Mouse (Mus musculus) frontal cortex, postnatal 10 days (tissue): Measurements from ENCODE around the gene Adamts14.

Source experiments
- DNase-seq, 2 experiments: peaks; one replicate each; pipeline ENCODE4 v3.0.0; 2022; ENCODE audit warnings: low spot score in 2 of 2, mixed read lengths in 1 of 2

The Adamts14 gene

DNA sequence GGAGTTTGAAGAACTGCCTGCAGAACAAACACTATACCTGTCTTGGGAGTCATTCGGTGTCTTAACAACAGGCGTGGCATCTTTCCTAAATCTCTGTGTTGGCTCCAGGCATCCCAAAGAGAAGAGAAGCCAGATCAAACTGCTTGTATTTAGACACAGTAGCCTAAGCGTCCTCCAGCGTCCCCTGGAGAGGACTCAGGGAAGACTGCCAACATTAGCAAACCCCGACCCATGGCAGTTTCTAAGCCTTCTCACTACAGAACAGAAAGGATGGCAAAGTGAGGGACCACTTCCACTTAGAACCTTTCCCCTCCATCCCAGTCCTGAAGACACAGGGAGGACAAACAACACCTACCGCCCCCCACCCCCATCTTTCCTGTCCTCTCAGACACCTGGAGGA, 93.3 kb downstream of the Adamts14 start:
- no peak for DNase-seq

DNA sequence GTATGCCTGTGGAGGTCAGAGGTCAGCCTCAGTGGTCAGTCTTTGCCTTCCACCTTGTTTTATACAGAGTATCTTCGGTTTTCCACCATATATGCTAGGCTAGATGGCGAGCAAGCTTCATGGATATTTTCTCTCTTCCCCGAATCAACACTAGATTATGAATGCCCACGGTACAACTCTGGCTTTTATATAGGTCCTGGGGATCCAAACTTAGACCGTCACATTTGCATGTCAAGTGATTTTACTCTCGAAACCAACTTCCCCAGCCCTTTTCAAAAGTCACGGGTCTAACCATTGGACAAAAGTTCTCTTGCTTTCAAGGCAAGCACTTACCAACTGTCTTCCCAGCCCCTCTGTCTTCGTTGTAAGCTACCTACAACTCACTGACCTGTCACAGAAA, 94.6 kb downstream of the Adamts14 start:
- no peak for DNase-seq

DNA sequence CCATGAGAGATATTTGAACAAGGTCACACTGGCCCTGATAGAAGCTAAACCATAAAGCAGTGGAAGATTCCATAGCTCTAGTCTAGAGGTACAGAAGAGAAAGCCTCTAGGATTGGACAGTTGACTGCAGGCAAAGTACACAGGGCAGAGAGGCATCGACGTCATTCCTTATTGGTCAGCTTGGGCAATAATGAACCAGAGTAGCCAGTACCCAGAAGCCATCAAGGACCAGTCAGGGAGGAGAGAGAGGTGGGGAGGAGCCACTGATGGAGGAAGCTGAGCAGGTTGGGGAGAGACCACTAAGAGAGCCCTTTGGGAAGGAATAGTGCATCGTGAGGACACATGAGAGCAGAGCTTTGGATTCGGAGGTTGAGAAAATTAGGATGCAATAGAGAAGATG, 95.5 kb downstream of the Adamts14 start:
- DNase-seq, result no peak

DNA sequence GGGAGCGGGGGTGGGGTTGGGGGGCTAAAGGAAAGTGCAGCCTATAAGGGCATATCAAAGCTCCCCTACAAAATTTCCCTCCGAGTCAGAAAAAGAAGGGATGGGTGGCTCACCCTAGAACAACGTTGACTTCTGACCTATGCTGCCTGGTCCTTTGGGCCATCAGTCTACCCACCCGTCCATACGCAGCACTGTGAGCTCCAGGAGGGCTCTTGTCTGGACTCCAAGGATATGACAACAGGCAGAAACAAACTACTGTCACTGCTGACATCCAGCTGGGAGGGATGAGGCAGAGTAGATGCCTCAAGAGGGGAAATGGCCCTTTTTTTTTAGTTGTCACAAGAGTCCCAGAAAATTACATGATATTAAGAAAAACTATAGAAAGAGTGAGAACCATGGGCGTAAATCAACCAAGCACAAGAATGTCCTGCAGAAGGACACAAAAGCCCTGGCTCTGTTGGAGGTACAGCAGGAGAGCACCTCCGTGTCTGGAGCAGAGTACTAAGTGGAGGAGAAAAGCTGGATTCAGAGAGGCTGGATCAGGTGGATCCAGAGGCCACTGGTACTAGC, 96.9 kb downstream of the Adamts14 start:
- no peak for DNase-seq

DNA sequence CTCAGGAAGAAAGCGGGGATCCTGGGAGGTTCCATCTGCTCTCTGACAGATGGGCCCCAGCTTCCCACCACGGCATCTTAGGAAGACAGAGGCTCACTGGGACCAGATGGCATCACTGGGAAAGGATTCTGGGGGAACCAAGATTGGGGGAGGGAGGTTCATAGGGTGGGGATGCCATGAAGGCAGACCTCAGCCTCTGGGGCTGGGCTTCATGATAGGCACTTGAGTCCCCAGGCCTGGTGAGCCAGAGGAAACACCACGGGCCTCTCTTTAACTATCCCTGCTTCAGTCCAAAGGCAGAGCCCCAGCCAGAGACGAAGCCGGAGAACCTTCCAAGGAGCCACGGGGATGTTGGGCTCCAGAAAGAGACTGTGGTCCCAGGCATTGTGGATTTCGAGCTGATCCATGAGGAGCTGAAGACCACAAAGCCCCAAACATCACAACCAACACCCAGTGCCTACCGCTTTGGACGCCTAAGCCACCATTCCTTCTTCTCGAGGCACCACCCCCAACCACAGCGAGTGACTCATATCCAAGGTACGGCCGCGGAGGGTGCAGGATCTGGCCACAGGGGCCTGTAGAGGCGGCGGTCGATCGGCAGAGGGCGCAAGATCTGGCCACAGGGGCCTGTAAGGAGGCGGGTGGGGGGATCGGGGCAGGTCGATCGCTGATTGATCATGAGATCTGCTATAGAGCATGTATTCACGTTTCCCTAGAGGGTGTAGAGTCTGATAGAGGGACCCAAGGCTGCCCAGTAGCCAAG, 97.6 kb downstream of the Adamts14 start:
- no peak for DNase-seq

DNA sequence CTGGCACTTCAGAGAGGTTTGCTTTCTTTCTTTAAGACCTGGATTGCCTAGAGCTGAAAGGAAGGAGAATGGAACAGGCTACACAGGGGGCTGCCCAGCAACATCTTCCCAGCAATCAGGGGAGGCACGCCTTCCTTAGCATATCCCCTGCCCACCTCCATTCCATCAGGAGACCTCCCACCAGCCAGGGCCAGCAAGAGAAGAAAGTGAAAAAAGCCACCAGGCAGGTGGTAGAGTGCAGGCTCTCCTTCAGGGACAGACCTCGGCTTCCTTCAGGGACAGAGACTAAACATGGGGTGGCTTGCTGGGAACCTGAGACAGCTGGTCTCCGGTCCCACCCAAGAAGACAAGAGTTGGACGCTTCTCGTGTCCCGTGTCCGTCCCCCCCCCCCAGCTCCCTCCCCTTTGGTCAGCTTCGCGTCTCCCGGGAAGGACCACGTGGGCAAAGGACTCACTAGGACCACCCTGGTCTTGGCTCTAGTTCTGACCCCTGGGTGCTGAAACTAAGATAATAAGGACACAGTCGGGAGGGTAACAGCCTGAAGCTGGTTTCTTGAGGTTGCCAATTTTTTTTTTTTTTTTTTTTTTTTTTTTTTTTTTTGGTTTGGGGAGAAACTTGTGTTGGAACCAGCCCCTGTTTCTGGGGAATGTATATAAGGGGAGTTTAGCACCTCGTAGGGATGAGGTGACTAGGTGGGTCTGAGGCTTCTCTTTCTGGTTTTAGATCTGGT, 98.4 kb downstream of the Adamts14 start:
- no peak for DNase-seq

DNA sequence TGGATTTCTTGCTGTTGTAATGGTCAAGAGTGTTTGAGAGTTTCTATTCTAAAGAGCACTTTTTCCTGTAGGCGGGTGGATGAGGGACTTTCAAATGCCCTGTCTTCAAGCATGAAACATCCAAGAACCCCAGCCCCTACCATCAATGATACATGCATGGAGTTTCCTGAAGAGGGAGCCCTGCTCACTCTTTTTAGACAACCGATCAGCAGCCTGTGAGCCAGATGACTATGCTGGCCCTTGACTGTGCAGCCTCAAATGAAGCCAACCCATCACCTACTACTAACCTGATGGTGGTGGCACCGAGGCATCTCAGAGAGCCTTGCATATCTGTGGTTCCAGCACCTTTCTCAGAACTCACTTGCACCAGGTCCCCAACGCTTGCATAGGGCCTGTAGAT, 100.7 kb downstream of the Adamts14 start:
- DNase-seq, result no peak

DNA sequence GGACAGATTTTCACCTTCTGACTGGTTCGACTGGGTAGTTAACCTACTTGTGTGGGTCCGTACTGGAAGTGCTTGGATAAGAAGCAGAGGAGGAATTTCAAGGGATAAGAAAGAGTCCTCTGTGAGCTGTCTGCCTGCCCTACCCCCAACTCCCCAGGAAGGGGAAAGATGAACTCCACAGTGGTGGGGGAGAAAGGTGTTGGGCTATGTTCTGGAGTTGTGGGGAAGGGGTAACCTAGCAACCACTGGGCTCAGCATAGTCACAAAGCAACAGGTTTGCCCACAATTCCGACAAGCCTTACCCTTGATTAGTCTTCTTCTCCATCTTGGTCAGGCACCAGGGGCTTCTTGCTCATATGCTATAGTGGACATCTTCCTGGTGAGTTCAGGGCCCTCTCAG, 101.6 kb downstream of the Adamts14 start, which contains the start of gene Tbata:
Tbata (plus strand) TSS at position 301 of the 400 bp plus-strand sequence.
- DNase-seq, result no peak

DNA sequence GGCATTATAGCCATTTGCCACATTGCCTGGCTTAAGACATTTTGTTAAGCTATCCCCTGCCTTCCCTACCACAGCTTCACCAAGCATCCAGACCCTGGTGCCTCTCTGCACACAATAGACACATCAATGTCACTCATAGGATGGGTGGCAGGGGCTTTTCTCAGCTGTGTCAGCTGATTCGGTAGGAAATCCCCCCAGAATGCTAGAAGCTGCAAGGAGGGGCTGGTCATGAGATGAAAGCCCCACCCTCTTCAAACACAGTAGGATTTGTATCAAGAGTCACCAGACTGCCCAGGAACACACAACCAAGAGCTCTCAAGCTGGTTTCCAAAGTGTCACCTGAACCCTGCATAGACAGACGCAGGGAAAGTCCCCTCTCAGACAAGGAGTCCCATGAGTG, 104.8 kb downstream of the Adamts14 start:
- no peak for DNase-seq

DNA sequence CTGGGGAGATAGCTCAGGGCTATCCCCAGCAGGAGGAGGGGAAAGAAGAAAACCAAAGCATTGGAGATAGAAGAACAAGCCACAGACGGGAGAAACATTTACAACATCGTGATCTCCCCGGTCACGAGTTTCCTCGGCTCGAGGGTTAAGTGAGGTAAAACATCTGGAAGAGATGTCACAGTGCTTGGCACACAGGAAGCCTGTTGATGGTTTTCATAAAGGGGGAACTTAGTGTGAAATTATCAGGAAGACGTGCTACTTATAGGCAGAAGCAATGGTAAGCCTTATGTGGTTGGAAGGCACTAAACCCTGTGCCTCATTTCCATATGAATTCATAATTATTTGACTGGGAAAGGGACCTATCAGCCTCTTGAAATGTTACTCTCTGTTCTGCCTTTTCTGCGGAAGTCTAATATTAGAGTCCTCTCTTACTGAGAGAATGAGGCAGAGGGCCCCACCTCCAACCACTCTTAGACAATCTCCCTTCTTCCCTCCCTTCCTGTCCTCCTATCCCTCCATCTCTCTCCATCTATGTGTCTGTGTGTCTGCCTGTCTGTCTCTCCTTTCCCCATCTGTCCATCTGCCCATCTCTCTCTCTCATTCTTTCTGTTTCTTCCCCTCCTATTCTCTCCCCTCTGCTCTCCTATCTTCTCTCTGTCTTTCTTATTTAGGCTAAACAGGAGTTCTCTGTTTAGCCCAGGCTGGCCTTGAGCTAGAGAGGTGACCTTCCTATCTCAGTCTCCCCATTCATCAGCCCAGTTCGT, 105.7 kb downstream of the Adamts14 start:
- no peak for DNase-seq

DNA sequence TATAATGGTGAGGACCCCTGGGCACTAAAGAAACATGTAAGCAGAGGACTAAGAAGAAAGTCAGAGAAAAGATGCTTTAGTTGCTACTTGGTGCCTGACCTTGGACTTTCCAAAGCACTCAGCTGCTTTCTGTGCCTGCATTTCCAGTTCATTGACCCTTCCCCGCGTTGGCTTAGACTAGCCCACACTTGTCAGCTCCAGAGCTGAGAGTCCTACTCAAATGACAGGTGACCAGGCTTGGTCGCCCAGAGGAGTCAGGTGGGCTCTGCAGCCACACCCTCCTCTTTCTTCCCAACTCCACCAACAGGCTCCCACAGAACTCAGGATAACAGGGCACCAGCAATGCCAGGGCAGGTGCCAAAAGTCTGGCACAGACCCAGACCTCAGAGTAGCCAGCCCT, 110.9 kb downstream of the Adamts14 start:
- no peak for DNase-seq

DNA sequence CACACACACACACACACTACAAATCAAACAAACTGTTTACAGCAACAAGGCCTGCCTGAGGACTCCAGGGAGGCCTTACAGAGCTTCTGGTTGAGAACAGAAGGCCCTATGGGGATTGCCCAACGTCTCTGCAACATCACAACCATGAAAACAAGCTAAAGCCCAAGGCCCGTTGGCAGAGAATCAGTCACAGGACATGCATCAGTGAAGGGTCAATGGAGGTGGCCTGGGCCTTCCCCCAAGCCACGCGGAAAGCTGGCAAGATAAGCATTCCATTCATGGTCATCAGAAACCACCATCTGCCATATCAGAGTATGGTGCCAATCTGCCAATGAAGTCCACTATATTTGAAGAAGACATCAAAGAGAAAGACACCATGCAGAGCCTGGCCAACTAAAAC, 112.6 kb downstream of the Adamts14 start:
- no peak for DNase-seq

DNA sequence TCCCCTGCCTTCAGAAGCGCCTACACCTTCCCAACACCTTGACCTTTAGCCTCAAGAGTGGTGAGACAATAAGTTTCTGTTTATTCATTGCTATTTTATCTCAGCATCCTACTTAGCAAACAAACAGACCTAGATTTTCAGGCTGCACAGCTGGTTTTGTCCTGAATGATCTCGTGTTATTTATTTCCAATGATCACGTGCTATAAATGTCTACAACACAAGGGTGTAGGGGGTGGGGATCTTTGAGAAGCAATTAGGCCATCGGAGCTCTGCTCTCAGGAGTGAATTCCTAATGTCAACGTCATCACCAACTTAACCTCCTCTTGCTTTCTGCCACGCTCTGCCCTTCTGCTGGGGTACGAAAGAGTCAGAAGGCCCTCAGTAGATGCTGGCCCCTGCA, 113.1 kb downstream of the Adamts14 start:
- no peak for DNase-seq

DNA sequence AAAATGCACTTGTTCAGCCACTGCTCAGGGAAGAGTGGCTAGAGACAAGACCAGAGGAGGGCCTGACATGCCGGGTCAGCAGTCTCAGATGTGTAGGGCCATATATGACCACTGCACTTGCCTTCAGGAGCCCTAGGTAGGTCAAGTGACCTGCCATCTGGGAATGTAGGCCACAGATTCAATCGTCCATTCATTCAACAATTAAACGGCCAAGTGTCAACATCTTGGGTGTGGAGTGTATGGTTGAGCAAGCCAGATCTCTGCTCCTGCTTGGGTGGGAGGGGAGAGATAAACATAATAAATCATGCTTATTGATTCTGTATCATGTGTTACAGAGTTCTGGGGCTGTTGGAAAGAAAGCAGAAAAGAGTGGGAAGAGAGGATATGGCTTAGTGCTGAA, 114.6 kb downstream of the Adamts14 start:
- no peak for DNase-seq

DNA sequence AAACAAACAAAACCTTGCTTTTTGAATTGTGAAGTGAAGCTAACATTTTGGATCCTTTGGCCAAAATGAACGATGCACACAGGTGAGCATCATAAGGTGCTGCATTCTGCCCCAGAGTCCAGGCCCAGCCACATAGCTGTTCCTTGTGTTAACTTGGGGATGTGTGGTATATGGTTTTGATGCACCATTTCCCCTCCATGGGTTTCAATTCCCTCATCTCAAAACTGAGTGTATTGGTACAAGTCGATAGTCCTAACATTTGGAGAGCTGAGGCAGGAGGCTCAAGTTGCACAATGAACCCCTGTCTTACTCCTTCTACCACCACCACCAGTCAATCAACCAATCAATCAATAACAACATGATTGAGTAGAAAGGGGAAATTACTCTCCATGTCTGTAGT, 116.8 kb downstream of the Adamts14 start:
- DNase-seq, result no peak

DNA sequence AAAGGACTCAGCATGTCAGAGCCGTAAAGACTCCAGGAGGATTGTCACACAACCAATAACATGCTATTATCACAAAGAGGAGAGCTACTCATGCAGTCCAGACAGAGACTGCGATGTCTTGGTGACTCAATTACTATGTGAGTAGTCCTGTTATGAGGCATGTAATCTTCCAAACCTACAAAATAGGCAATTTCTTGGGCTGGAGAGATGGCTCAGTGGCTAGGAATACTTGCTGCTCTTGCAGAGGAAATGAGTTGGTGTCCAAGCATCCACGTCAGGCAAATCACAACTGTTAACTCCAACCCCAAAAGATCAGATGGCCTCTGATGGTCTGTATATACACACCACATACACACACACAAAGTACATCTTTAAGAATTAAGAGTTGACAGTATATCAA, 117.6 kb downstream of the Adamts14 start:
- DNase-seq, result no peak

DNA sequence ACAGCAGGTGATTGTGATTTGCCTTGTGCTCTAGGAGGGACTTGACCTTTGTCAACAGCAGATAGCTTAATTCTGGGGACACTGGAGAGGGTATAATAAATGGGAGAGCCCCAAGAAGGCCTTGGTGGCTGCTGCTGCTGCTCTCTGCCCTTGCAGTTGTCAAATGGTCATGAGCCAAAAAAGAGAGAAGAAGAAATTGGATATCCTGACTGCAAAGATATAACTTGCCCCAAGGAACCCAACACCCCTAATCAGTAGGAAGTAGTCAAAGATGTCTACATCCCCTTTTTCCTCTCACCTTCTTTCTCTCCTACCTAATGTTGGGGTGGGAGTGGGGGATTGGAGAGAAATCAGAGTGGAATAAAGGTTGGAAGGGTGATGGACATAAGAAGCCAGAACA, 121.1 kb downstream of the Adamts14 start:
- DNase-seq, result no peak

DNA sequence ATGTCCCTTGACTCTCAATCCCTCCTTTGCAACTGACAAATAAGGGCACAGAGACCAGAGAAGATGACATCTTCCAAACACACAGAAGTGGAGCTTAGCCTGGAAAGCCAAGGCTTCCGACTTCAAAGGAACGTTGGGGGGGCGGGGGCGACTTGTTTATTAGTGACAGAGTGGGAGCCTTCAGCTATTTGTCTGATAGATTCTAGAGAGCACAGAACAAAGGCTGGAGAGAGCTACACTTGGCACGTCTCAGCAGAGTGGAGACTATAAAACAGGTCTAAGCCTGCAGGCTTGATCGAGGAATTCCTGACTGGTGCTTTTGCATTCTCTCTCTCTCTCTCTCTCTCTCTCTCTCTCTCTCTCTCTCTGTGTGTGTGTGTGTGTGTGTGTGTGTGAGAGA, 122.6 kb downstream of the Adamts14 start:
- no peak for DNase-seq

DNA sequence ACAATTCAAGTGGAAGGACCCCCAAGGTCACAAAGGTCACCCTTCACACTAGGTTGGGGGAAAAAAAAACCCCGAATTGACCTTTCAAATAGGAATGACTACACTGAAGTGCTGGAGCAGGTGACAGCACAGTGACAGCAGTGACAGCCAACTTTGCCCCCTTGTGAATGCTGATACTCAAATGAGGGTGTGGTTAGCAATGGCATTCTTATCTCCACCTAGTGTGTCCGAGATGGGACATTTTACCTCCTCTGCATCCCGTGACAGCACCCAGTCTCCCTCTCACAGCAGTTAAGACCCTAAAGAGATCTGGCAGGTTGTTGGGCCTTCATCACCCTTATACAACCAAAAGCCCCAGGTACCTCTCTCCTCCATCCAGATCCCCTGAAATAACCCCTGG, 123.8 kb downstream of the Adamts14 start:
- no peak for DNase-seq

DNA sequence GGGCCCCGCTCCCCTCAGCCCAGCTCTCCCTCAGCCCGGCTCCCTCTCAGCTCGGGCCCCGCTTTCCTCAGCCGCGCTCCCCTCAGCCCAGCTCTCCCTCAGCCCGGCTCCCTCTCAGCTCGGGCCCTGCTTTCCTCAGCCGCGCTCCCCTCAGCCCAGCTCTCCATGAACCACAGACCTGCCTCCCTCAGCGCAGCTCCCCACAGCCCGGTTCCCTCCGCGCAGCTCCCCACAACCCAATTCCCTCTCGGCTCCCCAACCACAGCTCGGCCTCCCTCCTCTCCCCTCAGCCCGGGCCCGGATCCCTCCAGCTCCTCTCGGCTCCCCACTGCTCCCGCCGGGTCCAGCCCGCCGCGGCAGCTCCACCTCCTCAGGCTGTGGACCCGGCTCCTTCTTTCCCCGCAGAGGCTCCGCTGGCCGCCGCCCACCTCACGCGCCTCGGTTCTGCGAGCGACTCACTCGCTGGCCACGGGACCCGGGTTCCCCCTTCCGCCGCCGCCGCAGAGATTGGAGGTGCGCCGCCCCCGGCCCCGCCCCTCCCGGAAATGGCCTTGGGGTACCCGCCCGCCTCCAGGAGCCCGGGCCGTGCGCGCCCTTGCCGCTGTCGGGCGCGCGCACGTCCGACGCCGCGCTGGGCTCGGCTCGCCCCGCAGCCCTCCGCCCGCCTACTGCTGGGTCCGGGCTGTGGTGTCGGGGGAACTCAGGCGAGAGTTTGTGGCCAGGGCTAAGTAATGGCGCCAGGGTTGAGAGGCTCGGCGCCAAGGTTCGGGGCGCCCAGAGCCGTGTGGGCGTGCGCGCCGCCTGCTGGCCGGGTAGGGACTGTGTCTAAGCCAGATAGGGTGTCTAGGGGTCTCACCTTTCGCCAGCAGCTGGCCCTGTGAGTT, 125.8 kb downstream of the Adamts14 start, which contains the start of gene Sgpl1:
Sgpl1 (minus strand) TSS at position 547 of the 884 bp plus-strand sequence.
- DNase-seq, result peak; percentile 80 to 89
